Mouse (Mus musculus): Measurements from ENCODE around the gene Scyl1. TPM values are rescaled to one million over a fixed set of nuclear protein-coding genes. Genes with fewer than 3 reads are reported as not detected.

Gene Scyl1
- polyA plus RNA-seq, 1 experiment, result 42.8 TPM

DNA sequence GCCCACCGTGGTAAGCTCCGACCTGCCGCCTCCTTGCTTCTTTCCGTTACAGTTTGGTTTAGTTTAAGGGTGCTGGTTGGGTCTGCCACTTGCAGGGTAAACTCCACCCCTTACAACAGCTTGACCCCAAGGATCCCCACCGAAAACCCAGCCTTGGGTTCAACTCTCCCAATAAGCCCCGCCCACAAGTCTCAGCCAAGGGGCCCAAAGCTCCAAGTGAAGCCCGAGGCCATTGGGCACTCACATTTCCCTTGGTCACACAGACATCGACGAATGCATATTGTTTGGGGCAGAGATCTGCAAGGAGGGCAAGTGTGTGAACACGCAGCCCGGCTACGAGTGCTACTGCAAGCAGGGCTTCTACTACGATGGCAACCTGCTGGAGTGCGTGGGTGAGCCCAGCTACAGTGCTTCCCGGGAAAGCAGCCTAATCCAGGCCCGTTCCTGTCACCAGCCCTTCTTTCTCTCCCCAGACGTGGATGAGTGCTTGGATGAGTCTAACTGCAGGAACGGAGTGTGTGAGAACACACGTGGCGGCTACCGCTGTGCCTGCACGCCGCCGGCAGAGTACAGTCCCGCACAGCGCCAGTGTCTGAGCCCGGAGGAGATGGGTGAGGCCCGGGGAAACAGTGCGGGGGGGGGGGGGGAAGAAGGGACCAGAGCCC, 14.8 kb downstream of the Scyl1 start:
- Histone ChIP-seq H3K4me1 (ENCODE audit: control insufficient read depth, insufficient read depth, low read length) (no peaks in the 10 kb centered on the region), H3K27ac (ENCODE audit: insufficient read depth, low read length) (no peak overlapping the region), H3K27me3 (ENCODE audit: control insufficient read depth, insufficient read depth, low read length, poor library complexity, severe bottlenecking) (no peaks in the 10 kb centered on the region), H3K9me3 (replicated peaks; ENCODE audit: control insufficient read depth, insufficient read depth, low read length, poor library complexity, severe bottlenecking) (no peaks in the 10 kb centered on the region), H3K4me3 (ENCODE audit: low read depth, low read length) (peak overlapping the region; percentile 54), H3K36me3 (ENCODE audit: control insufficient read depth, insufficient read depth, low read length, poor library complexity, severe bottlenecking) (peaks cover 5% of the 10 kb centered on the region; the same call in 1 of the 2 replicates), H3K9ac (ENCODE audit: low read depth, poor library complexity, severe bottlenecking) (0 out of 2 replicates have a peak overlapping the region, but pooled peaks have one; percentile 0)
- TF ChIP-seq EP300 (IDR thresholded peaks at IDR 0.05; ENCODE audit: insufficient read depth, low read depth, low read length), result no peak
- TF ChIP-seq POLR2A (IDR thresholded peaks at IDR 0.05; ENCODE audit: insufficient read depth, low read length), result no peak
- no peak for TF ChIP-seq CTCF (IDR thresholded peaks at IDR 0.05; ENCODE audit: low read depth, low read length)

DNA sequence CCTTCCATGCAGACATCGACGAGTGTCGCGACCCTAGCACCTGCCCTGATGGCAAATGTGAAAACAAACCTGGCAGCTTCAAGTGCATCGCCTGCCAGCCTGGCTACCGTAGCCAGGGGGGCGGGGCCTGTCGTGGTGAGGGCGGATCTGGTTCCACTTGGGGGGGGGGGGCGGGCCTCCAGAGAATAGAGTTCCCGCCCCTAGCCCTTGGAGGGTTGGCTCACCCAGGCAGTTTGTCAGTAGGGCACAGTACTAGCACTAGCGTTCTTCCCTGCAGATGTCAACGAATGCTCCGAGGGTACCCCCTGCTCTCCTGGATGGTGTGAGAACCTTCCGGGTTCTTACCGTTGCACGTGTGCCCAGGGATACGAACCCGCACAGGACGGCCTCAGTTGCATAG, 19.5 kb downstream of the Scyl1 start:
- TF ChIP-seq CTCF (IDR thresholded peaks at IDR 0.05; ENCODE audit: low read depth, low read length) (no peak), POLR2A (IDR thresholded peaks at IDR 0.05; ENCODE audit: insufficient read depth, low read length) (no peak), EP300 (IDR thresholded peaks at IDR 0.05; ENCODE audit: insufficient read depth, low read depth, low read length) (no peak)
- H3K9ac ChIP-seq (ENCODE audit: low read depth, poor library complexity, severe bottlenecking), result no peak overlapping the region
- H3K36me3 ChIP-seq (ENCODE audit: control insufficient read depth, insufficient read depth, low read length, poor library complexity, severe bottlenecking), result no peaks in the 10 kb centered on the region
- no peaks in the 10 kb centered on the region for H3K27me3 ChIP-seq (ENCODE audit: control insufficient read depth, insufficient read depth, low read length, poor library complexity, severe bottlenecking)
- no peak overlapping the region for H3K27ac ChIP-seq (ENCODE audit: insufficient read depth, low read length)
- H3K4me1 ChIP-seq (ENCODE audit: control insufficient read depth, insufficient read depth, low read length), result peaks cover 2% of the 10 kb centered on the region
- no peak overlapping the region for H3K4me3 ChIP-seq (ENCODE audit: low read depth, low read length)
- no peaks in the 10 kb centered on the region for H3K9me3 ChIP-seq (replicated peaks; ENCODE audit: control insufficient read depth, insufficient read depth, low read length, poor library complexity, severe bottlenecking)

DNA sequence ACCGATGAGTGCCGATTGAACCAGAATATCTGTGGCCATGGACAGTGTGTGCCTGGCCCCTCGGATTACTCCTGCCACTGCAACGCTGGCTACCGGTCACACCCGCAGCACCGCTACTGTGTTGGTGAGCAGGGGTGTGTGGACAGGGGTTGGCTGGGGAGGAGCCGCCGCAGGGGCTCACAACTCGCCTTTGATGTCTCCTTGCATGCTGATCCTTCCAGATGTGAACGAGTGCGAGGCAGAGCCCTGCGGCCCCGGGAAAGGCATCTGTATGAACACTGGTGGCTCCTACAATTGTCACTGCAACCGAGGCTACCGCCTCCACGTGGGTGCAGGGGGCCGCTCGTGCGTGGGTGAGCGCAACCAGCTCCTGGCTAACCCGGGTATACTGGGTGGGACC, 20.3 kb downstream of the Scyl1 start:
- TF ChIP-seq CTCF (IDR thresholded peaks at IDR 0.05; ENCODE audit: low read depth, low read length) (no peak), POLR2A (IDR thresholded peaks at IDR 0.05; ENCODE audit: insufficient read depth, low read length) (no peak), EP300 (IDR thresholded peaks at IDR 0.05; ENCODE audit: insufficient read depth, low read depth, low read length) (no peak)
- Histone ChIP-seq H3K9ac (ENCODE audit: low read depth, poor library complexity, severe bottlenecking) (no peak overlapping the region), H3K4me3 (ENCODE audit: low read depth, low read length) (0 out of 2 replicates have a peak overlapping the region, but pooled peaks have one; percentile 2), H3K9me3 (replicated peaks; ENCODE audit: control insufficient read depth, insufficient read depth, low read length, poor library complexity, severe bottlenecking) (no peaks in the 10 kb centered on the region), H3K27me3 (ENCODE audit: control insufficient read depth, insufficient read depth, low read length, poor library complexity, severe bottlenecking) (no peaks in the 10 kb centered on the region), H3K27ac (ENCODE audit: insufficient read depth, low read length) (no peak overlapping the region), H3K36me3 (ENCODE audit: control insufficient read depth, insufficient read depth, low read length, poor library complexity, severe bottlenecking) (no peaks in the 10 kb centered on the region), H3K4me1 (ENCODE audit: control insufficient read depth, insufficient read depth, low read length) (peaks cover 7% of the 10 kb centered on the region)

DNA sequence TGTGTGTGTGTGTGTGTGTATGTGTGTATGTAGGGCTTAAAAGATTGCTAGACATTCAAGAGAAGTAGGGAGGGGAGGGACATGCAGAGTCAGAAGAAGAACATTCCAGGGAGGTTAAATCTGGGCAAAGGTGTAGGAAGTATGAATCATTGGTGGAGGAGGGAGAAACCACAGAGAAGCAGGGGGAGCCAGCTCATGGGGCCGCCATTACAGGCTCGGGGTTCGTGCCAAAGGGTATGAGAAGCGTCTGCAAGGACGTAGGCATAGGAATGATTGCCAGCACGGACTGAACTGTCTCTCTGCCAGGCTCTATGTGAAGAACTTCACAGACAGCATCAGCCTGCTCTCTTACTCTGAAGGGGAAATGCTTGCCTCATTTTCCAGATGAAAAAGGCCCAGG, 21.7 kb downstream of the Scyl1 start:
- peaks cover 7% of the 10 kb centered on the region for H3K4me1 ChIP-seq (ENCODE audit: control insufficient read depth, insufficient read depth, low read length)
- H3K27ac ChIP-seq (ENCODE audit: insufficient read depth, low read length), result no peak overlapping the region
- H3K36me3 ChIP-seq (ENCODE audit: control insufficient read depth, insufficient read depth, low read length, poor library complexity, severe bottlenecking), result no peaks in the 10 kb centered on the region
- H3K9me3 ChIP-seq (replicated peaks; ENCODE audit: control insufficient read depth, insufficient read depth, low read length, poor library complexity, severe bottlenecking), result no peaks in the 10 kb centered on the region
- no peak overlapping the region for H3K9ac ChIP-seq (ENCODE audit: low read depth, poor library complexity, severe bottlenecking)
- H3K4me3 ChIP-seq (ENCODE audit: low read depth, low read length), result no peak overlapping the region
- H3K27me3 ChIP-seq (ENCODE audit: control insufficient read depth, insufficient read depth, low read length, poor library complexity, severe bottlenecking), result no peaks in the 10 kb centered on the region
- no peak for TF ChIP-seq POLR2A (IDR thresholded peaks at IDR 0.05; ENCODE audit: insufficient read depth, low read length)
- no peak for TF ChIP-seq EP300 (IDR thresholded peaks at IDR 0.05; ENCODE audit: insufficient read depth, low read depth, low read length)
- no peak for TF ChIP-seq CTCF (IDR thresholded peaks at IDR 0.05; ENCODE audit: low read depth, low read length)

DNA sequence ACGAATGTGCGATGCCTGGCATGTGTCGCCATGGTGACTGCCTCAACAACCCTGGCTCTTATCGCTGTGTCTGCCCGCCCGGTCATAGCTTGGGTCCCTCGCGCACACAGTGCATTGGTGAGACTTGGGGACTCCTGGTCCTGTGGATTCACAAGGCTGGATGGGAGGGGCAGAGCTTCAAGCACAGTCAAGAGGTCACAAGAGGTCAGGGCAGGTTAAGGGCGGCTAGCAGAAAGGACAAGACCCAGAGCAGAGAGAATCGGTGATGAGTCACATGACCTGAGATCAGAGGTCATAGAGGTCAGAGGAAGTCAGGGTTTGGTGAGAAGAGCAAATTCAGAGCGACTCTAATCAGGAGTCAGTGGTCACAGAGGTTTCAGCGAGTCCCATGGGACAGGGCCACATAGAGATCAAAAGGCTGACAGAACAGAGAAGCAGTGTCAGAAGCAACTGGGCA, 24.3 kb downstream of the Scyl1 start:
- TF ChIP-seq CTCF (IDR thresholded peaks at IDR 0.05; ENCODE audit: low read depth, low read length) (no peak), EP300 (IDR thresholded peaks at IDR 0.05; ENCODE audit: insufficient read depth, low read depth, low read length) (no peak), POLR2A (IDR thresholded peaks at IDR 0.05; ENCODE audit: insufficient read depth, low read length) (no peak)
- no peak overlapping the region for H3K4me3 ChIP-seq (ENCODE audit: low read depth, low read length)

More for the DNA sequence above, 24.3 kb downstream of the Scyl1 start:
- H3K9ac ChIP-seq (ENCODE audit: low read depth, poor library complexity, severe bottlenecking), result no peak overlapping the region
- no peak overlapping the region for H3K27ac ChIP-seq (ENCODE audit: insufficient read depth, low read length)
- no peaks in the 10 kb centered on the region; the same call in 1 of the 2 replicates for H3K27me3 ChIP-seq (ENCODE audit: control insufficient read depth, insufficient read depth, low read length, poor library complexity, severe bottlenecking)
- H3K36me3 ChIP-seq (ENCODE audit: control insufficient read depth, insufficient read depth, low read length, poor library complexity, severe bottlenecking), result no peaks in the 10 kb centered on the region
- H3K4me1 ChIP-seq (ENCODE audit: control insufficient read depth, insufficient read depth, low read length), result peaks cover 7% of the 10 kb centered on the region
- H3K9me3 ChIP-seq (replicated peaks; ENCODE audit: control insufficient read depth, insufficient read depth, low read length, poor library complexity, severe bottlenecking), result no peaks in the 10 kb centered on the region

All from ES-Bruce4 (cell line).